Mouse (Mus musculus): ENCODE results near the gene Krt35.

- TF ChIP-seq GATA1 (IDR thresholded peaks at IDR 0.05; ENCODE audit: low read length) (no peak), TAL1 (IDR thresholded peaks at IDR 0.05; ENCODE audit: low read length) (no peak)
These were observed 17.1 kb upstream of the Krt35 start for GRCm38 (mm10) chr11:100112935-100113741.
